Mouse (Mus musculus) ES-E14 (cell line): ENCODE data around the gene Sulf2.

Experiments
- CHD2 ChIP-seq: IDR thresholded peaks from 2 replicates; pipeline ENCODE4 v1.6.1; 2014; ENCODE audit warnings: mild to moderate bottlenecking, low read depth, low read length, inconsistent platforms
- HCFC1 ChIP-seq: IDR thresholded peaks from 2 replicates; pipeline ENCODE4 v1.6.1; 2012; ENCODE audit warnings: low read length, inconsistent platforms, borderline replicate concordance; ENCODE audit not compliant: insufficient read depth
- MAFK ChIP-seq: IDR thresholded peaks from 2 replicates; pipeline ENCODE4 v1.6.1; 2014; ENCODE audit warnings: mild to moderate bottlenecking, low read depth, low read length, inconsistent platforms; ENCODE audit not compliant: insufficient read depth
- ZC3H11A ChIP-seq: IDR thresholded peaks from 2 replicates; pipeline ENCODE4 v1.6.1; 2012; ENCODE audit warnings: low read depth, mild to moderate bottlenecking, inconsistent platforms, low read length, borderline replicate concordance
- ZNF384 ChIP-seq: IDR thresholded peaks from 2 replicates; pipeline ENCODE4 v1.6.1; 2012; ENCODE audit warnings: low read depth, low read length, inconsistent platforms

GRCm38 (mm10) chr2:166182009-166182685 is 26.7 kb upstream of the Sulf2 start:
- TF ChIP-seq ZNF384, result no peak
- no peak for TF ChIP-seq ZC3H11A
- no peak for TF ChIP-seq CHD2
- no peak for TF ChIP-seq MAFK
- TF ChIP-seq HCFC1, result no peak
